Mouse (Mus musculus) neural tube, embryonic 15.5 days (tissue): ENCODE results near the gene Sh3pxd2b. TPM values are rescaled to one million over a fixed set of nuclear protein-coding genes. Genes with fewer than 3 reads are reported as not detected.
A peak's percentile ranks its signal among the peaks of the same experiment; 100 is the strongest.

Experiments used
- ATAC-seq: fragments of 200-750 bp; cut with Nextera tagmentation; 2 replicates; pipeline ENCODE4 v1.8.0; 2017; ENCODE audit warnings: mild to moderate bottlenecking, moderate TSS enrichment, moderate library complexity; ENCODE audit not compliant: low FRiP score
- H3K27ac ChIP-seq: fragments of 300-500 bp; sonication (generic); replicated peaks from 2 replicates; pipeline ENCODE4 v1.5.1; 2015; ENCODE audit warnings: mild to moderate bottlenecking, inconsistent platforms
- H3K27me3 ChIP-seq: fragments of 300-500 bp; sonication (generic); replicated peaks from 2 replicates; pipeline ENCODE4 v1.6.1; 2015; ENCODE audit warnings: inconsistent platforms
- H3K36me3 ChIP-seq: fragments of 300-500 bp; sonication (generic); 2 replicates; pipeline ENCODE4 v1.6.1; 2015; ENCODE audit warnings: inconsistent platforms
- H3K4me1 ChIP-seq: fragments of 300-500 bp; sonication (generic); 2 replicates; pipeline ENCODE4 v1.6.1; 2015; ENCODE audit warnings: inconsistent platforms
- H3K4me2 ChIP-seq: fragments of 300-500 bp; sonication (generic); 2 replicates; pipeline ENCODE4 v1.6.1; 2015; ENCODE audit warnings: inconsistent platforms, mild to moderate bottlenecking, moderate library complexity
- H3K4me3 ChIP-seq: fragments of 300-500 bp; sonication (generic); replicated peaks from 2 replicates; pipeline ENCODE4 v1.5.1; 2015; ENCODE audit warnings: mild to moderate bottlenecking, inconsistent platforms
- H3K9ac ChIP-seq: fragments of 300-500 bp; sonication (generic); replicated peaks from 2 replicates; pipeline ENCODE4 v1.6.1; 2015; ENCODE audit warnings: mild to moderate bottlenecking, inconsistent platforms
- H3K9me3 ChIP-seq: fragments of 300-500 bp; sonication (generic); replicated peaks from 2 replicates; pipeline ENCODE4 v1.6.1; 2016; ENCODE audit warnings: inconsistent platforms
- WGBS: fragments of 180-500 bp; shearing (Covaris S2); methylation state at CpG from one replicate; pipeline ENCODE4 v1.1.7; 2015; ENCODE audit warnings: mixed read lengths; 5-methylcytosine and 5-hydroxymethylcytosine counted together
- polyA plus RNA-seq: library from polyadenylated mRNA; unstranded; fragments of >200 nt; fragmentation: Nextera tagmentation; extraction: Ambion mirVana; gene quantifications from 2 replicates; pipeline ENCODE4 v1.2.1, GENCODE M21; 2015

Sh3pxd2b gene
- polyA plus RNA-seq, 1 experiment from 2014 or later, result 17.8 TPM

DNA sequence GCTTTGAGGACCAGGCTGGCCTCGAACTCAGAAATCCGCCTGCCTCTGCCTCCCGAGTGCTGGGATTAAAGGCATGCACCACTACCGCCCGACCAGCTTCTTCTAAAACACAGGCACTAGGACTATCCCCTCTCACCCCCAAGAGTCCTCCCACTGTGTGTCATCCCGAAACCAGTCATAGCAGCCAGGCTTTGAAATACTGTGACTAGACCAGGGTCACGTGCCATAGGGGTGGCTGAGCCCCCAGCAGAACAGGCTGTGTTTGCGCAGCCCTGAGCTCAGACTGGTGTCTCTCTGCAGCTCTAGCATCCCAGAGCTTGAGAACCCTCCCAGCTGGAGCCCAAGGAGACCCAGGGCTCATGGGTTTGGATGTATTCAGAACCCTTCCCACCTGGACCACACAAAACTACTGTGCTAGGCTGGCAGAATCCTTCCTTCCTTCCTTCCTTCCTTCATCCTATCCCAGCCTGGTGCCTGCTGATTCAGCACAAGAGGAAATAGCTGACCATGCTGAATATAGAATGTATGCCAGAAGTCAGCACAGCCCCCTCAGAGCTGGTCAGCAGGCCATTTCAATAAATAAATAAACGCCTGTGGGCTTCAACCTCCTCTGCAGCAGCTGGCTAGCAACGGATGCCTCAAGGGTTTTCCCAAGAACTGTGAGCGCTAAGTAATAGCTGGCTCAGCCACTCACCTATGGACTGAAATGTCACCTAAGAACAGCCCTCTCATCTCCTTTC is 62.4 kb downstream of the Sh3pxd2b start:
- Histone ChIP-seq H3K27ac (peak overlapping the region; percentile 49; the same call in 1 of the 2 replicates), H3K9me3 (no peaks in the 10 kb centered on the region), H3K4me1 (peaks cover 13% of the 10 kb centered on the region), H3K4me2 (no peak overlapping the region), H3K36me3 (peaks cover 32% of the 10 kb centered on the region; the same call in 1 of the 2 replicates), H3K27me3 (no peaks in the 10 kb centered on the region), H3K4me3 (no peak overlapping the region), H3K9ac (no peak overlapping the region)
- peak; percentile 49; the same call in 1 of the 2 replicates for ATAC-seq
- 89% methylated on average over 11 of the region's 11 CpGs for WGBS

DNA sequence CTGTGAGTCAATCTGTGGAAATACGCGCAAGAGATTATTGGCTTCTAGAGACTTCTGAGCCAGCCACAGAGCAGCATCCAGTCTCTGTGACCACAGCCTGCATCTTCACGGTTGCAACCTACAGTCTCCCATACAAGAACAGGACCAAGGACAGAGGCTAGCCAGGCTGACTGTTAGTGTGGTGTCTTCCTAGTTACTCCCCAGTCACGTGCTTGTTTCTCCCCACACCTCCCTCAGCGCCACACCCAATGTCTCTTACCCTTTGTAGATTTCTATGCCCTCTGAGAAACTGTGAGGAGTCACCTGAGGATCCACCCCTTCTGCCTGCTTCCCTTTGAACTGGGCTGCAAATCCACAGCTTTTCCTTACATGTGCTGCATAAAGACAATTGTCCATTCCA is 72.4 kb downstream of the Sh3pxd2b start:
- 80% methylated on average over 5 of the region's 5 CpGs for WGBS
- no peak overlapping the region for H3K4me3 ChIP-seq
- H3K36me3 ChIP-seq, result peaks cover 72% of the 10 kb centered on the region
- no peaks in the 10 kb centered on the region for H3K27me3 ChIP-seq
- no peak overlapping the region for H3K4me2 ChIP-seq
- H3K9me3 ChIP-seq, result no peaks in the 10 kb centered on the region
- no peak overlapping the region for H3K27ac ChIP-seq
- H3K9ac ChIP-seq, result no peak overlapping the region
- ATAC-seq, result no peak
- 0 out of 2 replicates have a peak, but pooled peaks cover 6% of the 10 kb centered on the region for H3K4me1 ChIP-seq

DNA sequence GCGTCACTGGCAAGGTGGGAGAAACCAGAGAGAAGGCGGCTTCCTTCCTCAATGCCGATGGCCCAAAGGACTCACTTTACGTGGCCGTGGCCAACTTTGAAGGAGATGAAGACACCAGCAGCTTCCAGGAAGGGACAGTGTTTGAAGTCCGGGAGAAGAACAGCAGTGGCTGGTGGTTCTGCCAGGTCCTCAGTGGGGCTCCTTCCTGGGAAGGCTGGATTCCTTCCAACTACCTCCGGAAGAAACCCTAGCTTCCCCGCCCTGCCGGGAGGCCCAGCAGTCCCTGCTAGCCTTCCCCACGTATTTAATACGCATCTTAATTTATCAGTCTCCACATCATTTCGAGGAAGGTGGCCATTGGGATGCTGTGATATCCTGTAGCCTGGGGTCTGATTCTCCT is 75.7 kb downstream of the Sh3pxd2b start:
- Histone ChIP-seq H3K27ac (no peak overlapping the region), H3K4me3 (no peak overlapping the region), H3K27me3 (no peaks in the 10 kb centered on the region), H3K4me1 (0 out of 2 replicates have a peak, but pooled peaks cover 6% of the 10 kb centered on the region), H3K4me2 (no peak overlapping the region), H3K36me3 (peaks cover 56% of the 10 kb centered on the region), H3K9me3 (no peaks in the 10 kb centered on the region), H3K9ac (no peak overlapping the region)
- ATAC-seq, result no peak
- 79% methylated on average over 12 of the region's 12 CpGs for WGBS

DNA sequence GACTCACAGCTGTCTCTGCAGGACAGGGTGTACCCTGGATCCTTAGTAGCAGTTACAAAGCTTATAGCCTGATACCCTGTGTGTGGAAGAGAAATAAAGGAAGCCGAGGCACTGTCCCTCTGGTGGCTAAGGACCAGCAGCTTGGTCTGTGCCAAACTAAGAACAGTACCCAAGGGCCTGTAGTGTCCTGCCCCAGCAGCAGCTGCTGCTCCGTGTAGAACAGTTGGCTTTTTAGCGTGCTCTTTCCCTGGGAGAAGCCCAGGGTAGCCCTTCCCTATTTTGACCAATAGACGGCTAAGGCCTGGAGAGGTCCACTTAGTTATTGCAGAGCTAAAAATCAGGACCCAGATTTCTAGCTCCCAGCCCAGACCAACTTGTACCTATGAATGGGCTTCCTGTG is 77.0 kb downstream of the Sh3pxd2b start:
- Histone ChIP-seq H3K4me1 (0 out of 2 replicates have a peak, but pooled peaks cover 6% of the 10 kb centered on the region), H3K36me3 (peaks cover 48% of the 10 kb centered on the region), H3K4me3 (no peak overlapping the region), H3K4me2 (no peak overlapping the region), H3K9ac (no peak overlapping the region), H3K27me3 (no peaks in the 10 kb centered on the region), H3K9me3 (no peaks in the 10 kb centered on the region), H3K27ac (no peak overlapping the region)
- no peak for ATAC-seq
- WGBS, result 89% methylated on average over 4 of the region's 4 CpGs

DNA sequence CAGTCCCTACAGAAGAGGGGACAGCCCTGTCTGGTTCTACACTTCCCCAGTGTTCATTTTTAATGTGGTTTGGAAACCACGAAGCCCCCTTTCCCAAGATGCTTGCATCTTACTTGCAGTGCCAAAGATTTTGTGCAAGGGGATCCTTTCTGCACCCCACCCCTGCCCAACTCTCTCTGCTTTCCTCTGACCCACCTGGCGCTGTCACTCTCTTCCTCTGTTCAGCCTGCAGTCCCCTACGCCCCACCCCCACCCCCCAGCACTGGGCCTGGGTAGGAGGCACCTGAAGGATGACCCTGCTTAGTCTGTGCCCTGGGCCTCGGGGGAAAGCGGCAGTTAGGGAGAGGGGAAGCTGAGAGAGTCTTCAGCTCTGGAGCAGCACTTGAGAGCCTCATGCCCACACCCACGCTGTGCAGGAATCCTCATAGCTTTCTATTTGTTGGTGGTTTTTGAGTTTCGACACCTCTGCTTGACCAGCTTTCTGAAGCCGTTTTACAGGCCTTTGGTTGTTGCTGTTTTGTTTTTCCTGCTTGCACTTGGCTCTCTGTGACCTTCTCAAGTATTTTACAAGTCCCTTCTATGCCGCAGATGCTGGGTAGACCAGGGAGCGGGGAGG is 77.5 kb downstream of the Sh3pxd2b start:
- 0 out of 2 replicates have a peak, but pooled peaks cover 6% of the 10 kb centered on the region for H3K4me1 ChIP-seq
- no peak overlapping the region for H3K4me3 ChIP-seq
- WGBS, result 82% methylated on average over 10 of the region's 10 CpGs
- no peaks in the 10 kb centered on the region for H3K9me3 ChIP-seq
- H3K36me3 ChIP-seq, result peaks cover 42% of the 10 kb centered on the region
- H3K27me3 ChIP-seq, result no peaks in the 10 kb centered on the region
- no peak overlapping the region for H3K4me2 ChIP-seq
- no peak overlapping the region for H3K27ac ChIP-seq
- no peak for ATAC-seq
- H3K9ac ChIP-seq, result no peak overlapping the region

DNA sequence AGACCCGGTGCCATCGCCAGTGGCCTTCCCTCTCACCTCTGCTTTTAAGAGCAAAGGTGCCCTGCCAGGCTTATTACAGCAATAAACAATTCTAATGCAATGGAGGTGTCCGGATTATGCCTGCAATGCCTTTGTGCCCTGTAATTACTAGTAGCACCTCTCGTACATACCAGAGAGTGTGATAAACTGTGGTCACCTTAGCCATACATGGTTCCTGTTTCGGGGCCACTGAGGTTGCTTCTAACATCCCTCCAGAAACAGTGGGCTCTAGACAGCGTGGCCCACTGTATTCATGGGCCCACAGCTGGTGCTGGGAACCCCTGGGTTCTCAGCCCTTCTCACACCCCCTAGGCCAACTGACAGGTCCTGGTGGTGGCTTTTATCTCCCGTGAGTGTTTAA is 79.9 kb downstream of the Sh3pxd2b start:
- no peaks in the 10 kb centered on the region for H3K27me3 ChIP-seq
- no peak overlapping the region for H3K9ac ChIP-seq
- peaks cover 22% of the 10 kb centered on the region for H3K36me3 ChIP-seq
- no peak for ATAC-seq
- no peaks in the 10 kb centered on the region for H3K9me3 ChIP-seq
- 0 out of 2 replicates have a peak, but pooled peaks cover 6% of the 10 kb centered on the region for H3K4me1 ChIP-seq
- 57% methylated on average over 7 of the region's 7 CpGs for WGBS
- no peak overlapping the region for H3K27ac ChIP-seq
- H3K4me2 ChIP-seq, result no peak overlapping the region
- no peak overlapping the region for H3K4me3 ChIP-seq

DNA sequence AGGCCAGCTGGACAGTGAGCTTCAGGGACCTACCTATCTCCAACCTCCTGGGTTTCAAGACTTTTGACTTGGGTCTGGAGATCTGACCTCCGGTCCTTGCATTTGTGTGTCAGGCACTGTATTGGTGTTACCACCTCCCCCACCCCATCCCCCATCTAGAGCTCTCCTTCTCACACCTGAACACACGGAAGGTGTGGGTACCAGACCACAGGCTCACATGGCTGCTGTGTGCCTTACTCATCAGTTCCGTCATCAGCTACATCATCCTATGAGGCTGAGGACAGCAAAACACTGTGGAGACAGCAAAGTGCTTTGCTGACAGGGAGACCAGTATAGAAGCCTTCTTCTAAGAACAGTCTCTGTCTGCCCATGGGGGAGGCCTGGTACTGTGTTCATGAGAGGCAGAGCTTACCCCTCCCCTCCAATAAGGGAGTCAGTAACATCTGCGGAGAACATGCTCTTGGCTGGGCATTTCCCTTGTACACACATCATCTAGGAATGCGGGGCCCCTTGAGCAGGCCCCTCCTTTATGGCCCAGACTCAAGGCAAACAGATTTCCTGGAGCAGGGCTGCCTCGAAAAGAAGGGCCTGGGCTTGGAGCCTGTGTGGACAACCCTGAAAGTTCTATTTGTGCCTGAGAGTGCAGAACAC is 87.9 kb downstream of the Sh3pxd2b start:
- Histone ChIP-seq H3K4me2 (no peak overlapping the region), H3K36me3 (no peaks in the 10 kb centered on the region), H3K27me3 (no peaks in the 10 kb centered on the region), H3K9ac (no peak overlapping the region), H3K9me3 (no peaks in the 10 kb centered on the region), H3K4me1 (0 out of 2 replicates have a peak, but pooled peaks cover 3% of the 10 kb centered on the region), H3K4me3 (no peak overlapping the region), H3K27ac (no peak overlapping the region)
- WGBS, result 66% methylated on average over 6 of the region's 6 CpGs
- ATAC-seq, result no peak

DNA sequence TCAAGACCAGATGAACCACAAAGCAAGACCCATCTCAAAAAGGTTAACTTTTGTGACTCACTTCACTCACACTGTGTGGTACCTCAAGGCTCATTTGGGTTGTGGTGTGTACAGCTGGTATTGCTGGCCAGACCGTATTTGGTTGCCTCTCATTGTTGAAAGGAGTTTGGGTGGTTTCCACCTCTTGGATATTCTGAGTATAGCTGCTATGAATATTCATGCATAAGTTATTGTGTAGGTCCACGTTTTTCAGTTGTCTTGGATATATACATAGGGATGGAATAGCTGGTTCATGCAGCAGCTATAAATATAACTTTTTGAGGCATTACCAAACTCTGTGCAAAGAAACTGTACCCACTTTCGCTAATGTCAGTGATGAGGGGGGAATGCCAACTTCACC is 95.0 kb downstream of the Sh3pxd2b start:
- no peak overlapping the region for H3K4me2 ChIP-seq
- H3K4me1 ChIP-seq, result no peaks in the 10 kb centered on the region
- no peaks in the 10 kb centered on the region for H3K27me3 ChIP-seq
- no peak overlapping the region for H3K9ac ChIP-seq
- WGBS, result 75% methylated on average over 3 of the region's 3 CpGs
- H3K27ac ChIP-seq, result no peak overlapping the region
- H3K4me3 ChIP-seq, result no peak overlapping the region
- no peaks in the 10 kb centered on the region for H3K9me3 ChIP-seq
- ATAC-seq, result no peak
- H3K36me3 ChIP-seq, result no peaks in the 10 kb centered on the region

DNA sequence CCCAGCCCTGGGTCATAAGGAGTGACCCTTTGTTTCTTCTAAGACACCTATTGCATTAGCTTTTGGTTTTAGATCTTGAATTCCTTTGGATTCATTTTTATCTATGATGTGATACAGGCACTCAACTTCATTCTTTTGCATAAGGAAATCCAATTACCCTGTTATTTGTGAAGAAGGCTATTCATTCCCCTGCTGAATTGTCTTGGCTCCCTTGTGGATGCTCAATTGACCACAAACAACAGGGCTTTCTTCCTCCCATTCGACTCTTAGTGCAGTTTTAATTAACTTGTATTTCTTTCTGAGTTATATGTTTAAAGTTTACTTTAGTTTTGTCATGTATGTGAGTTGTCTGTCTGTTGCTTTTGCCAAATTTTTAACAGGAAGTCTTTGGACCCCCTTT is 96.6 kb downstream of the Sh3pxd2b start:
- Histone ChIP-seq H3K36me3 (no peaks in the 10 kb centered on the region), H3K4me1 (no peaks in the 10 kb centered on the region), H3K4me2 (no peak overlapping the region), H3K4me3 (no peak overlapping the region), H3K27me3 (no peaks in the 10 kb centered on the region), H3K9me3 (no peaks in the 10 kb centered on the region), H3K9ac (no peak overlapping the region), H3K27ac (no peak overlapping the region)
- 7% methylated on average over 1 of the region's 1 CpGs for WGBS
- no peak for ATAC-seq

DNA sequence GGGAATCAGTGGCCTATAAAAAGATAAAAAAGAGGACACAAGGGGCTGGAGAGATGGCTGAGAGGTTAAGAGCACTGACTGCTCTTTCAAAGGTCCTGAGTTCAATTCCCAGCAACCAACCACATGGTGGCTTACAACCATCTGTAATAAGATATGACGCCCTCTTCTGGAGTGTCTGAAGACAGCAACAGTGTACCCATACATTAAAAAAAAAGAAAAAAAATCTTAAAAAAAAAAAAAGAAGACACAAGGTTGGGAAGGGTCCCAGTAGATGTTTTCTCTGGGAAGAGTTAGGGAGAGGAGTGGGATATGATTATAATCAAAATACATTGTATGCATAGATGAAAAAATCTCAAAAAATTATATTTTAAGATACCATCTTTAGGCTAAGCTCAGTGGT is 97.5 kb downstream of the Sh3pxd2b start:
- no peak overlapping the region for H3K4me2 ChIP-seq
- H3K9ac ChIP-seq, result no peak overlapping the region
- no peak overlapping the region for H3K4me3 ChIP-seq
- no peaks in the 10 kb centered on the region for H3K4me1 ChIP-seq
- no peaks in the 10 kb centered on the region for H3K27me3 ChIP-seq
- no peaks in the 10 kb centered on the region for H3K9me3 ChIP-seq
- 74% methylated on average over 1 of the region's 1 CpGs for WGBS
- H3K36me3 ChIP-seq, result no peaks in the 10 kb centered on the region
- no peak for ATAC-seq
- H3K27ac ChIP-seq, result no peak overlapping the region

DNA sequence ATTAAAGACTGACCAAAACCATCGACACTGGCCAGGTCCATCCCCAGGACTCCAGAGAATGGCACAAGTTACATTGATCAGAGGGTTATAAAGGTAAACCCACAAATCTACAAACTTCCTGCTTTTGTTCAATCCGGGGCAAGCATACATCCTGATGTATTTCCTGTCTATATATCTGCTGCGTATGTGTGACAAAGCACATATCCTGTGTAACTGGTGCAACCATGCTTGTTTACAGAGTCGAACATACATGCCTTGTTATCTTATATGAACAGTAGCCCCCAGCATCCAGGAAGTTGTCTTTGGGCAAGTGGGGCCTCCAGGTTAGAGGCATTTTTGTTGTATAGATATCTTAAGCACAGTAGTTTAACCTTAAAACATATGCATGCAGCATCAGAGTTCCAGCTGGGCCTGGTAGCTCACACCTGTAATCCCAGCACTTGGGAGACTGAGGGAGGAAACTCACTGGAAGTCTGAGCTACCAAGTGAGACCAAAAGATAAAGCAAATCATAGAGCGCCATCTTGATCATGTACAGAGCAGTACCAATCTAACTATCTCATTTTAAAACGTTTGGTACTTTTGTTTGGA is 98.1 kb downstream of the Sh3pxd2b start:
- 85% methylated on average over 6 of the region's 6 CpGs for WGBS

More for the DNA sequence above, 98.1 kb downstream of the Sh3pxd2b start:
- Histone ChIP-seq H3K4me1 (no peaks in the 10 kb centered on the region), H3K27me3 (no peaks in the 10 kb centered on the region), H3K36me3 (no peaks in the 10 kb centered on the region), H3K9ac (no peak overlapping the region), H3K9me3 (no peaks in the 10 kb centered on the region), H3K4me3 (no peak overlapping the region), H3K27ac (no peak overlapping the region), H3K4me2 (no peak overlapping the region)
- ATAC-seq, result no peak
